Mouse (Mus musculus) c-Kit-negative CD71-positive TER-119-positive erythroid progenitor cells, embryonic 14.5 days (primary cell): Measurements from ENCODE around the gene Prkrip1.
"Not testable (repeated sequence)": the region's sequence is repeated elsewhere in the genome, so short reads cannot be mapped to it uniquely, and the experiment has no call there.

Experiments used
- DNase-seq: peaks from one replicate; pipeline ENCODE4 v3.0.0-alpha.2; 2013; ENCODE audit warnings: low read depth, low spot score

Prkrip1 gene

DNA sequence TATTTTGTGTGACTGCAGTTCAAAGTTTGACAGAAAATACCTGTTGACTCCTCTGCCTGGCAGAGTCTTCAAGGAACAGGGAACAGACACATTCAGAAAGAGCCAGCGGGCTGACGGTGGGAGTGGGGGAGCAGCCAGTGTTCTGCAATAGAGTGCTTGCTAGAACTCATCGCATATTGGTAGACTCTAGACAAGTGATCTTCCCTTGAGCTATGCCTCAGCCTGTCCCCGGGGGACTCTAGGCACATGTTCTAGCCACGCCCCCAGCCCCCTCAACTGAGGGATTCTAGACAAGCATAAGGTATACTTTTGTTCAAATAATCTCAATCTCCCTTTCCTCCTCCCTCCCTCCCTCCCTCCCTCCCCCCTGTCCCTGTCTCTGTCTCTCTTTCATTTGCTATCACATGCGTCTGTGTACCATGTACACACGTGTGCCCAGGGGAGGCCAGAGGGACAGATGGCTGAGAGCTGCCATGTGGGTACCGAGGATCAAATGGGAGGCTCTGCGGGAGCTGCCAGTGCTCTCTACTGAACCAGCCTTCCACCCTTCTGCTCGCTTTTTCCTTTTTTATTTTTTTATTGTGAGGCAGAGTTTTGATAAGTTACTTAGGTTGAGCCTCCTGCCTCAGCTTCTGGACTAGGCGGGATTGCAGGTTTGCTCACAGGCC, 34.8 kb downstream of the Prkrip1 start:
- DNase-seq, result no peak

DNA sequence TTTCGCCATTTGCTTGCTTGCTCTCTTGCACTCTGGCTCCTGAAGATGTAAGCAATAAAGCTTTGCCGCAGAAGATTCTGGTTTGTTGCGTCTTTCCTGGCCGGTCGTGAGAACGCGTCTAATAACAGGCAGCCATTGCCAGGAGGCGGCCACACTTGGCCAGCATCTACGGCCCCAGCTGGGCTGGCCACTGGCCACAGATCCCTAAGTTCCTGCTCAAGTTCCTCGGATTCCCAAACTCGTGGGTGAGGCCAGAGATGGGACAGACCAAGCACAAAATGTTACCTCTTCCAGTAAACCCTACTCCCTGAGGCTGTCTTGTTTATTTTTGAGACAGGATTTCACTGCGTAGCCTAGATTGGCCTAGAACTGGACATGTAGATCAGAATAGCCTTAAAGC, 38.7 kb downstream of the Prkrip1 start:
- not testable (repeated sequence) for DNase-seq

DNA sequence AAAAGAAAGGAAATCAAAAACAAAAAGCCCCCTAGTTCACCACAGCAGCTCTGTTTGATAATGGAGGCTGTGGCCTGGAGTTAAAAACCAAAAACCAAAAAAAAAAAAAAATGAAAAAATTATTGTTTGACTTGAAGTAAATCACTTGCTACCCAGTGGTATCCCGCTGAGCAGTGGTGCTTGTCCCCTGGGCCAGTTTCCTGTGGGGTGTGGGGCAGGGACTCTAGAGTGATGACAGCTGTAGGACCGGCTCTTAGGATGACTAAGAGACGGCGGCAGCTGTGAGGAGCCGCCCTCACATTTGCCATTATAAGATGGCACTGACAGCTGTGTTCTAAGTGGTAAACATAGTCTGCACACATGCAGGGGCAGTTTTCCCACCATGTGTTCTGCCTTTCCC, 43.4 kb downstream of the Prkrip1 start:
- DNase-seq, result no peak

DNA sequence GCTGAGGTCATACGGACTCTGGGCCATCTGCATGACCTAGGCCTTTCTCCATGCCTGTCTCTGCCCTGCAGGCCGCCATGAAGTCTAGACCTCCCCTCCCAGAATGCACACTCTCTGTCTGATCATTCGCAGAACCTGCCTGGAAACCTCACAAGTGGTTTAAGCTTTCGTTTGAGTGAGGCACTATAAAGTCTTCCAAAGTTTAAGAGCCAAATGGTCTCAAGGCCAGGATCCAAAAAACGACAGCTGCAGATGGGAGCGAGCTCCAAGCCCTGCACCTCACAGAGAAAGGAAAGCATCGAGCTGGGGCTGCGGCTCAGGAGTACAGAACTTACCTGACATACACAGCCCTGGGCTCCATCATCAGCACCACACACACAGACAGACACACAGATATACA, 46.4 kb downstream of the Prkrip1 start:
- DNase-seq, result no peak

DNA sequence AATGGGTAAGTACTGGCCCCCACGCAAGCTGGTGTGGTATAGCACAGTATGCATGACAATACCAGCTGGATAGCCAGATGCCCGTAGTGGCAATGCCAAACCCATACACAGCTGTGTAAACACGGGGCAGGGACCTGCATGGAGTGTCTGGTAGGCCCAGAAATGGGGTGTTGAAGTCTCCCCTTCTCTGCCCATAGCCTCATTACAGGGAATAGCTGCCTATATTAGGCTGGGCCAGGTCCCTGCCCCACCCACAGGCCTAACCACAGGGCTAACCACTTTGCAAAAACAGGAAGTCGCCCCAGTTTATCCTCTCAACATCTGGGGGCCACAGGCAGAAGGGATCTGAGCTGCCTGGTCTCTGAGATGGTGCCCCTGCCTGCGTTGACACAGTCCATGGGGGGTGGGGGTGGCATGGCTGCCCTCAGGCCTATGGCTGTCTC, 49.6 kb downstream of the Prkrip1 start:
- not testable (repeated sequence) for DNase-seq

DNA sequence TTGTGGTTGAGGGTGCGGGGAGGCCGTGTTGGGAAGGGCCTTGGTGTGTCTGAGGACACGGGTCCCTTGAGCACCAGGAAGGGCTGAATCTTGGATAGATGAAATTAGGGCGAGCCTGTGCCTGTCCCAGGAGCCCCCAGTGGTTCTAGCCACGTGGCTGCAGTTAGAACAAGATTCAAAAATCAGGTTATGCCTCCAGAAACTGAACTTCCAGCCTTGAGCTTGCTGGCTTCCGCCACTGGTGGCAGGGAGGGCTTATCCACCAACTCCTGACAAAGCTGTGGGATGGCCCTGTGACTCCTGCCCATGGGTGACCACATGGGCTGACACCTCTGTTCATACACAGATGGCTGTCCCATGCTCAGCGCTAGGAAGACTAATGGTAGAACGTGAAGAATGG, 51.1 kb downstream of the Prkrip1 start:
- no peak for DNase-seq

DNA sequence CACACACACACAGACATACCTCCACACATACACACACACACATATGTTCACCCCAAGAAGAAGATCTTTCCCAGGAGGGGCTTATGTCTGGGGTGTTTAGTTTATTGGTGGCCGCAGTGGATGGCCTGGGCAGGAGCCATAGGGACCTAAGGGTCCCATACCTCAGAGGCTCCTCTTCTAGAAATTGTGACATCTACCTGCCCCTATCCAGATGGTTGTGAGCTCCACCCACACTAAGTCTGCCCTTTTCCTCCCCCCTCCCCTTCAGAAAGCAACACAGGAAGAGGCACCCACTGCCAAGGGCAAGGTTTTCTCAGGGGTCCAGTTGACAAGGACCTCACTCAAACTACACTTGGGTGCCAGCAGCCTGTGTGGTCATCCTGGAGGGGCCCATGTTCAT, 51.8 kb downstream of the Prkrip1 start:
- no peak for DNase-seq

DNA sequence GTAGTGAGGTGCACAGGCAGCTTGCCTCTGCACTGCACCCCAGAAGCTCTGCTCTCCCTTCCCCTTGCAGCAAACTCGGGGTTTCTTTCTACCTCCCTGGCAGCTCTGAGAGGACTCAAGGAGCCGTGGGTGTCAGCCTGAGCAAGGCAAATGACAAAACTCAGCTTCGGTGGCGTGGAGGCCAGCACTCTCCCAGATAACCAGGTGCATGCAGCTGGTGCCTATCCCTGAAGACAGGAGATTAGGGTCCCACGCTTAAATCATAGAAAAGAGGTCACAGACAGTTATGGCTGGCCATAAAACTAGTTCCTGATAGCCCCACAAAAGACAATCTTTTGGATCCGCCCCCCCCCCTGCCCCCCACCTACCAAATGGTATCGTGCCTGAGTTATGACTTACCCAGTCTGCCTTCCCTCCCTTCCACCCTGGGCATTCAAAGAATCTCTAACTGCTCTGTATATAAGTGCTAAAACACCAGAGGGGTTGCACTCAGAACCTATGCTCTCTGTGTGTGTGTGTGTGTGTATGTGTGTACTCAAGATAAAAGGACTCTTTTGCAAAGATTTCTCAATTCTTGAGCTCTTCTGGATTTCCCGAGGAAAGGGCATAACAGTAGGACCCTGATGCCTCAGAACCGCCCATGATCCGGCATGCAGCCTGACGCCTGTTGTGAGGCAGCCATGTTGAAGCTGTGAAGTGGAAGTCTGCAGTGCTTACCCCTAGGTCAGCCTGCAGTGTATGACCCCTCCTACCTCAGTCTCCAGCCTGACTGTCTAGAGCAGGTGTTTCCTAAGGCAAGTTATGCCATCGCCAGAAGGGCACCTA, 53.9 kb downstream of the Prkrip1 start:
- DNase-seq, result no peak

DNA sequence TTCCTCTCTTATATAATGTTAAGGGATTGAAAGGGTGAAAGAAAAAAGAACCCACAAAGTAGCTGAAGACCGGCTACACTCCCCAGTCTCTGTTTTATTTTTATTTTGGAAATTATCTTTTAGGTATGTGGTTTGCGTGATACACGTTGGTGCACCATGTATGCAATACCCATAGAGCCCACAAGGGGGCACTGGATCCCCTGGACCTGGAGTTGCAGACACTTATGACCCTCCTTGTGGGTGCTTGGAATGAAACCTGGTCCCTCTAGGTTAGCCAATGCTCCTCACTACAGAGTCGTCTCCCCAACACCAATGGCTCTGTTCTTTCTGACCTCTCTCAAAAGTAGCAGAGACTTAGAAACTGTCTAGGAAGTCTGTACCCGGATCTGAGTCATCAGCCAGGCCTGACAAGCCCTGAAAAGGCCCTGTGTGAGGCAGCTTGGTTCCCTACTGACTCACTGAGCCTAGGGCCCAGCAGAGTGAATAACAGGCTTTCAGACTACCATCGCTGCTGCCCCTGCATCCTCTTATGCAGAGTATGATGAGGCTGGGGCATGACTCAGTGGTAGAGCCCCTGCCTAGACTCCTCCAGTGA, 55.5 kb downstream of the Prkrip1 start:
- DNase-seq, result no peak

DNA sequence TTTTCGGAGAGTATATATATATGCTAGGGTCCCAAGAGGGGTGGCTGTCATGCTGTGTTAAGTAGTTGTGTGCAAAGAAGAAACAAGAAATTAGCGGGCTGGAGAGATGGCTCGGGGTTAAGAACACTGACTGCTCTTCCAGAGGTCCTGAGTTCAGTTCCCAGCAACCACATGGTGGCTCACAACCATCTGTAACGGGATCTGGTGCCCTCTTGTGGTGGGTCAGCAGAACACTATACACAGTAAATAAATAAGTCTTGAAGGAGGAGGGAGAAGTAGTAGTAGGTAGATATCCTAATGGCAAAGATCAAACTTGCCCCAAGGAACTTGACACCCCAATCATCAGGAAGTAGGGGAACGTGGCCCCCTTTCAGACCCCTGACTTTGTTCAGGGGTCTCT, 56.0 kb downstream of the Prkrip1 start:
- DNase-seq, result no peak

DNA sequence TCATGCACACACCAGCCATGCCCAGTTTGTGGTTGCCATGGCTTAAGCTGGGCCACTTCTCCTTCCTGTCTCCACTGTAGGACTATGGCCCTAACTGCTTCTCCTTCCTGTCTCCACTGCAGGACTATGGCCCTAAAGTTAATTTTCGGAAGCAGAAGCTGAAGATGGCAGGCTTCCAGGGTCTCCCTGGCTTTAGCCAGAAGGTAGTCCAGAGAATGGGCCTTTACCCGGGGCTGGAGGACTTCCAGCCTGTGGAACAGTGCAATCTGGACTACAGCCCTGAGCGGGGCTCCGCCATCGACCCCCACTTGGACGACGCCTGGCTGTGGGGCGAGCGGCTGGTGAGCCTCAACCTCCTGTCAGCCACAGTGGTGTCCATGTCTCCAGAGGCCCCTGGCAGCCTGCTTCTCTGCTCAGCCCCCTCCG, 58.7 kb downstream of the Prkrip1 start:
- DNase-seq, result no peak

DNA sequence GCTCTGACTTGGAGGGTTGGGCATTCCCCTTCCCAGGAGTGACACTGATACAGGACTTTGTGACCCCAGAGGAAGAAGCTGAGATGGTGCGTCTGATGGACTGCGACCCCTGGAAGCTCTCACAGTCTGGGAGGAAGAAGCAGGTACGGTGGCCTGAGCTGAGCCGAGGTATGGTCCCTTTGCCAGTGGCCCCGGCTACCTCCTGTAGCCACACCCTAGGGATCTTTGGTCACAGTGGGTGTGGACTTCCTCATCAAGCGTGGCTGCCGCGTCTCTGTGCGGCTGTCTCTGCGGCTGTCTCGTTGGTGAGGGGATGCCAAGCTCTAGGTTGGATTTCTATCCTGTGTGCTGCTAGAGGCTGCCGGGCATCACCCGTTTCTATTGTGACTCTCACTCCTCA, 59.4 kb downstream of the Prkrip1 start:
- no peak for DNase-seq

DNA sequence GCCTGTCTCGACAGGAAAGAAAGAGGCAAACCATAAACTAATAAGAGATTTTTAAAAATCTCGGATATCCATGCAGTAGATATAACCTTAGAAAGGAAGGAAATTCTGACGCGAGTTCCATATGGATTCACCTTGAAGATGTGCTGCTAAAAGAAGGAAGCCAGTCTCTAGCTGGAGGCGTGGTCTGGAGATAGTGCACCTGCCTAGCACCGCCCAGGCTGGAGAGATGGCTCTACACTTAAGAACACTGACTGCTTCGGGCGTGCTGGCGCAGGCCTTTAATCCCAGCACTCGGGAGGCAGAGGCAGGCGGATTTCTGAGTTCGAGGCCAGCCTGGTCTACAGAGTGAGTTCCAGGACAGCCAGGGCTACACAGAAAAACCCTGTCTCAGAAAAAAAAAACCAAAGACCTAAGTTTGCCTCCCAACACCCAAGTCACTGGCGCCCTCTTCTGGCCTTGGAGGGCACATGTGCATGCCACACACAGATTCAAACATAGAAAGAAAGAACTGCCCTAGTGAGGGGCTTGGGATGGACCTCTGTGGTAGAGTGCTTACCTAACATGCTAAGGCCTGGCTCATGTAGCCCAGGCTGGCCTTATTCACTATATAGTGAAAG, 61.0 kb downstream of the Prkrip1 start:
- peak; percentile 63 for DNase-seq

DNA sequence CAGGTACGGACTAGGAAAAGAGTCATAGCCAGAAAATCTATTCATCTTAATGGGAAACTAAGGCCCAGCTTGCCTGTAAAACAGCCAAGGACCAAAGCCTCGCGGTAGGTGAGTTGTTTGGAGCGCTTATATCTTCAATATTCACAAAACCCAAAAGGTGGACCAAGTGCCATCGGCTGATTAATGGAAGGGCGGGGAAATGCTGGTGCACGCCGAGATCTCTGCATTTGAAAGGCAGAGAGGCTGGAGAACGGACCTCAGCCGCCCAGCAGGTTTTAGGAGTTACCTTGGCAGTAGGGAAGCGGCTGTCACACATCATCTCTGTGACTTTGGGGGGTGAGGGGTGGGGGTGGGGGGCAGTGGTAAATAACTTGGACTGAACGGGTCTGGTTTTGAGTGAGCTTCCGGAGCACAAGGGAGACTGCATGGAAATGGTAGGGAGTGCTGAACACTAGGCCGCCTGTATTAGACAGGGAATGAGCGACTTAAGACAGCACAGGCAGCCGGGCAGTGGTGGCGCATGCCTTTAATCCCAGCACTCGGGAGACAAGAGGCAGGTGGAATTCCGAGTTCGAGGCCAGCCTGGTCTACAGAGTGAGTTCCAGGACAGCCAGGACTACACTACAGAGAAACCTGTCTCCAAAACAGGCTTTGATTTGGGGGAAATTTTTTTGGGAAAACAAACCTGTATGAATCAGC, 62.3 kb downstream of the Prkrip1 start:
- DNase-seq, result no peak

DNA sequence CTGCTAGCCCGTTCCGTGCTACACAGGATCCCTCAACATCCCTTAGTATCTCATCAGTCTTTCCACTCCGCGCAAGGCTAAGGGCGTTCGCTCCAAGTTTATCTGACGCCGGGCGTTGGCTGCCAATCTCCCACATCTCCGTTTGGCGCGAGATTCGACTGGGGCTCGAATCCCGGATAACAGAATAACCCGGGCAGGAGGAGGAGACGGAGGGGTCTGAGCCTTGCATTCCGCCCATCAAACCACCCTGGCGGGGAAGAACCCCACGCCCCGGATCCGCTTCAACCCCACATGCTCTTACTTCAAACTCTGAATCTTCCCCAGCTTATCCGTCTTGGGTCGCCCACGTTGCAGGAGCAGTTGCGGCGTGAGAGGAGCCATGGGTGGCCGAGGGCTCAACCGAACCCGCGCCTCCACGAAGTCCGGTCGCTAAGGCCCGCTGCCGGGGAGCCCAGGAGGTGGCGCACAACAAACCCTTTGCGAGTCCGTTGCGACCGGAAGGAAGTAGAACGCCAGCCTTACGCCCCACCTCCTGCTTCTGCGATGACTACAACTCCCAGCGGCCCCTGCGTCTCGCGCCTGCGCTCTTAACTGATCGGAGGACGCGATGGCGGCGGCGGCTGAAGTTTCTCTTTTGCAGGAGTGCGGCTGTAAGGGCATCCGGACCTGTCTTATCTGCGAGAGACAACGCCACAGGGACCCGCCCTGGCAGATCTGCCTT, 63.0 kb downstream of the Prkrip1 start, which contains the start of the genes Lrwd1 and Alkbh4:
Gene Lrwd1, minus strand, starts transcription at position 504 of the 721 bp plus-strand sequence.
Gene Alkbh4, plus strand, starts transcription at position 576 of the 721 bp plus-strand sequence.
- DNase-seq, result peak; percentile 92
